Mouse (Mus musculus) bone marrow macrophage, adult 2 months (primary cell): ENCODE data around the gene Adamtsl4. TPM values are rescaled to one million over a fixed set of nuclear protein-coding genes. Genes with fewer than 3 reads are reported as not detected.
"Not testable (repeated sequence)": the region's sequence is repeated elsewhere in the genome, so short reads cannot be mapped to it uniquely, and the experiment has no call there.

Experiments used
- H3K27ac ChIP-seq: 2 replicates; pipeline ENCODE4 v1.5.1; 2012; ENCODE audit warnings: low read depth, low read length; ENCODE audit not compliant: insufficient read depth
- H3K4me1 ChIP-seq: 2 replicates; pipeline ENCODE4 v1.6.1; 2012; ENCODE audit warnings: low read length; ENCODE audit not compliant: control insufficient read depth, insufficient read depth
- H3K4me3 ChIP-seq: 2 replicates; pipeline ENCODE4 v1.5.1; 2012; ENCODE audit warnings: mild to moderate bottlenecking, low read length, moderate library complexity; ENCODE audit not compliant: insufficient read depth
- CTCF ChIP-seq: IDR thresholded peaks from 2 replicates; pipeline ENCODE4 v1.5.1; 2012; ENCODE audit warnings: low read depth, mild to moderate bottlenecking, low read length, moderate library complexity
- POLR2A ChIP-seq: IDR thresholded peaks from 2 replicates; pipeline ENCODE4 v1.6.1; 2012; ENCODE audit warnings: mild to moderate bottlenecking, low read depth, low read length, borderline replicate concordance
- polyA plus RNA-seq: library from polyadenylated mRNA; stranded (reverse); fragments of >200 nt; gene quantifications from 2 replicates; pipeline ENCODE4 v1.2.4, GENCODE M21; 2012; ENCODE audit not compliant: missing spikeins, insufficient read depth, insufficient read length

Gene Adamtsl4
- polyA plus RNA-seq, 1 experiment = 2.4 TPM

GRCm38 (mm10) chr3:95701085-95701484 is 13.4 kb upstream of the Adamtsl4 start:
- Histone ChIP-seq H3K4me1 (peaks cover 8% of the 10 kb centered on the region), H3K27ac (no peak overlapping the region), H3K4me3 (no peak overlapping the region)
- no peak for TF ChIP-seq POLR2A
- no peak for TF ChIP-seq CTCF

GRCm38 (mm10) chr3:95700233-95700681 is 12.5 kb upstream of the Adamtsl4 start:
- no peak overlapping the region for H3K4me3 ChIP-seq
- no peak overlapping the region for H3K27ac ChIP-seq
- TF ChIP-seq CTCF (no peak), POLR2A (no peak)
- H3K4me1 ChIP-seq = peaks cover 8% of the 10 kb centered on the region; the same call in 1 of the 2 replicates

- H3K4me1 ChIP-seq = peaks cover 26% of the 10 kb centered on the region
- H3K27ac ChIP-seq = no peak overlapping the region
- TF ChIP-seq POLR2A (no peak), CTCF (no peak)
- H3K4me3 ChIP-seq = no peak overlapping the region
Observed at GRCm38 (mm10) chr3:95698286-95698685, 10.6 kb upstream of the Adamtsl4 start.

DNA sequence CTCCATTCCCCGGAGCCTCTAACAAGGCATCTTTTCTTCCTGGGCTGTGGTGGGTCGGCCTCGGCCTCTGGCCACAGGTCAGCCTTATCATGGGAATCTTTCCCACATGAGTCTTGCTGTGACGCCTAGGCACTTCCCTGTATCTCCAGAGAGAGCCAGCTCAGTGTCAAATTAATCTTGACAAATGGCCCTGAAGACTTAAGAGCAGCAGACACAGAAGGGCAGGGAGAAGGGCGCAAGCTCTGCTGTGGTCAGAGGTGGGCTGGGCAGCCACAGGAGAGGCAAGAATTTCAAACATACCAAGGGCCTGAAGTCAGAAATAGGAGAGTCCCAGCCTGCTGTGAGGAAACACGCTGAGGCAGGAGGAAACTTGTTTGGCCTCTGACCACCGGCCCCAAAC is 8.6 kb upstream of the Adamtsl4 start:
- TF ChIP-seq POLR2A (no peak), CTCF (no peak)
- Histone ChIP-seq H3K4me1 (peaks cover 30% of the 10 kb centered on the region), H3K27ac (no peak overlapping the region), H3K4me3 (no peak overlapping the region)

GRCm38 (mm10) chr3:95695796-95696195 is 8.1 kb upstream of the Adamtsl4 start:
- Histone ChIP-seq H3K4me1 (peaks cover 28% of the 10 kb centered on the region), H3K27ac (no peak overlapping the region), H3K4me3 (no peak overlapping the region)
- no peak for TF ChIP-seq CTCF

- H3K4me1 ChIP-seq = peaks cover 28% of the 10 kb centered on the region
Observed at GRCm38 (mm10) chr3:95694808-95695703, 7.3 kb upstream of the Adamtsl4 start.

DNA sequence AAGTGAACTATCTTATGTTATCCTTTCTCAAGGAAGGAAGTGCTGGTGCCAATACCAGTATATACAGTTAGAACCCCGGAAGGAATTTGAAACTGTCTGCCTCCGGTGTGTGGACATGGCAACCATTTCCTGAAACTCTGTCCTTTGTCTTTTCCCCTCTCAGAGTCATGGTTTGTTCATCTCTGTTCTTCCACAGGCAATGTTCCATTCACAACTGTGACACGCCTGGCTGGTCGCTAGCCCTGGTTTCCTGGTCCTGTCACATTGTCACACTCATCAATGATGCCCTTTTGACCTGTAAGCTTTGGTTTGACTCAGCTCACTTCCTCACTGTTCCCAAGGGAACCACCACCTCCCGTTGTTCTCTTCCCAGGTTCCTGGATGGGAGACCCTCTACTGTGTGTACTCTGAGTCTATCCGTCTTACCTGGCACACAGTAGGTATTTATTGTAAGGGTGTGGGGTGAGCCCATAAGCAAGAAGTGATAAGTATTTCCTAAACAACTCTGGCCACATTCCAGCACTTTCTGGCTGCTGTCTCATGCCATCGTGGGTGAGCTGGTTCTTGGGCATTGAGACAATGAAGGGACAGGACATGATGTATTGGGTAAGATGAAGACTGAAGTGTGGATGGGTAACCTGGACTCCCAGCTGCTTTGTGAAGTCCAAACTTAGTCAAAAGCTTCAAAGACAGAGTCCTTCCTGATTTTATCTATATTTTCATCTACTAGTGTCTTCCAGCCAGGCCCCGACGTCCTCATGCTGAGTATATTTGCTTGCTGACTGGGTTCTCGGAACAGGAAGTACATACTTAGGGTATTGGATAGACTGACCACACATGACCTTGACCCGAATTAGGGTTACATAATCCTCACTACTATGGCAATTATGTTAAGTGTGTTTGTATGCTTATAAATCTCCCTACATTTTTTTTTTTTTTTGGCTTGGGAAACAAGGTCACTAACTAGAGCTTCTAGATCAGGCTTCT is 6.4 kb upstream of the Adamtsl4 start:
- TF ChIP-seq CTCF = no peak
- TF ChIP-seq POLR2A = no peak
- no peak overlapping the region for H3K4me3 ChIP-seq
- H3K27ac ChIP-seq = peak overlapping the region; percentile 48
- peaks cover 28% of the 10 kb centered on the region for H3K4me1 ChIP-seq

More at GRCm38 (mm10) chr3:95694808-95695703, 7.3 kb upstream of the Adamtsl4 start:
- no peak overlapping the region for H3K4me3 ChIP-seq
- no peak for TF ChIP-seq POLR2A
- TF ChIP-seq CTCF = no peak
- H3K27ac ChIP-seq = no peak overlapping the region

DNA sequence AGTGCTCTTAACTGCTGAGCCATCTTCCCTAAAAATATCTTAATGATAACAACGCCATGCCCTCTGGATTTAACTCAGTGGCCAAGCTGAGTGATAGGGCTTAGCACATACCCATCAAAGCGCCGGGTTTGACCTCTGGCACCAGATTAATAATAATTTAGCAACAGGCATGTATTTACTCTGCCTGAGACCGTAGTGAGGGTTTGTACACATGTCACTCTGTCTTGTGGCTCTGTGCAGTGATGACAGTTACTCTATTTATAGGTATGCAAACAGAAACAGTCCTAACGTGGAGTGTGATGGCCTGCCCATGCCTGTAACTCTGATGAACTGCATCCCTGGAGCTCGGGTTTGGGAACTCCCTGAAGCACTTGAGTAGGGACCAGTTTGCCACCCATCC is 5.0 kb upstream of the Adamtsl4 start:
- no peak overlapping the region for H3K27ac ChIP-seq
- no peak for TF ChIP-seq POLR2A
- no peak for TF ChIP-seq CTCF
- peaks cover 36% of the 10 kb centered on the region for H3K4me1 ChIP-seq
- no peak overlapping the region for H3K4me3 ChIP-seq

GRCm38 (mm10) chr3:95690552-95690951 is 2.8 kb upstream of the Adamtsl4 start:
- H3K27ac ChIP-seq, H3K4me3 ChIP-seq: not testable (repeated sequence)
- H3K4me1 ChIP-seq = peaks cover 42% of the 10 kb centered on the region
